Mouse (Mus musculus) adrenal gland, adult 2 months (tissue): Measurements from ENCODE around the gene Irak1bp1. TPM values are rescaled to one million over a fixed set of nuclear protein-coding genes. Genes with fewer than 3 reads are reported as not detected.

ENCODE experiments used
- DNase-seq: peaks from one replicate; pipeline ENCODE4 v3.0.0; 2021
- long read RNA-seq: library from polyadenylated mRNA; stranded (forward); transcript quantifications from one replicate; pipeline ENCODE4 v2.0.0, GENCODE M21; 2021
- polyA plus RNA-seq: library from polyadenylated mRNA; depleted of rRNA; stranded (reverse); fragments of >200 nt; gene quantifications from 2 replicates; pipeline ENCODE4 v1.2.3, GENCODE M21; 2012; rRNA removed
- total RNA-seq, 2 experiments: library from RNA; stranded (reverse); gene quantifications; 2 replicates each; pipeline ENCODE4 v1.2.3; 2021

Gene Irak1bp1
- total RNA-seq (1 to 10 TPM; 2.7 to 6.6 TPM), polyA plus RNA-seq (18.7 and 27.4 TPM in 2 replicates)
- long read RNA-seq, transcript Irak1bp1-202 (4 exons, 2,158 nt) = major isoform, 7 of 7 reads
- long read RNA-seq, partial matches to known transcripts = 0 of 7 reads
- long read RNA-seq, other reads (novel, unspliced or antisense) = 0 of 7 reads

GRCm38 (mm10) chr9:82829007-82829689 is at the start of gene Irak1bp1:
Gene Irak1bp1, plus strand, starts transcription at chr9:82829540.
- no peak for DNase-seq

- DNase-seq = no peak
Measured at GRCm38 (mm10) chr9:82788375-82788774, 41.0 kb upstream of the Irak1bp1 start.

- no peak for DNase-seq
Measured at GRCm38 (mm10) chr9:82800360-82800759, 29.0 kb upstream of the Irak1bp1 start.

- no peak for DNase-seq
Measured at GRCm38 (mm10) chr9:82807129-82807528, 22.2 kb upstream of the Irak1bp1 start.

- no peak for DNase-seq
Measured at GRCm38 (mm10) chr9:82807635-82808034, 21.7 kb upstream of the Irak1bp1 start.

- no peak for DNase-seq
Measured at GRCm38 (mm10) chr9:82812172-82812963, 17.0 kb upstream of the Irak1bp1 start.

- no peak for DNase-seq
Measured at GRCm38 (mm10) chr9:82814536-82814935, 14.8 kb upstream of the Irak1bp1 start.

- peak; percentile 5 for DNase-seq
Measured at GRCm38 (mm10) chr9:82815257-82815785, 14.0 kb upstream of the Irak1bp1 start.

- DNase-seq = no peak
Measured at GRCm38 (mm10) chr9:82826426-82826825, 2.9 kb upstream of the Irak1bp1 start.

GRCm38 (mm10) chr9:82829693-82830430 is 522 bp downstream of the Irak1bp1 start:
- DNase-seq = peak; percentile 93

- DNase-seq = no peak
Measured at GRCm38 (mm10) chr9:82831891-82832290, 2.6 kb downstream of the Irak1bp1 start.

- DNase-seq = no peak
Measured at GRCm38 (mm10) chr9:82835921-82836320, 6.6 kb downstream of the Irak1bp1 start.

GRCm38 (mm10) chr9:82842671-82843070 is 13.3 kb downstream of the Irak1bp1 start:
- no peak for DNase-seq

GRCm38 (mm10) chr9:82854040-82854439 is 24.7 kb downstream of the Irak1bp1 start:
- DNase-seq = no peak

GRCm38 (mm10) chr9:82854973-82855614 is 25.8 kb downstream of the Irak1bp1 start:
- no peak for DNase-seq

GRCm38 (mm10) chr9:82856241-82856640 is 26.9 kb downstream of the Irak1bp1 start:
- DNase-seq = no peak

- DNase-seq = no peak
Measured at GRCm38 (mm10) chr9:82860805-82861204, 31.5 kb downstream of the Irak1bp1 start.

GRCm38 (mm10) chr9:82861316-82861715 is 32.0 kb downstream of the Irak1bp1 start:
- DNase-seq = no peak

GRCm38 (mm10) chr9:82861775-82862430 is 32.6 kb downstream of the Irak1bp1 start:
- no peak for DNase-seq

GRCm38 (mm10) chr9:82866121-82866520 is 36.8 kb downstream of the Irak1bp1 start:
- no peak for DNase-seq

- DNase-seq = no peak
Measured at GRCm38 (mm10) chr9:82867698-82868097, 38.4 kb downstream of the Irak1bp1 start.
